Mouse (Mus musculus): ENCODE measurements around the gene Crisp4.

Crisp4 gene

DNA sequence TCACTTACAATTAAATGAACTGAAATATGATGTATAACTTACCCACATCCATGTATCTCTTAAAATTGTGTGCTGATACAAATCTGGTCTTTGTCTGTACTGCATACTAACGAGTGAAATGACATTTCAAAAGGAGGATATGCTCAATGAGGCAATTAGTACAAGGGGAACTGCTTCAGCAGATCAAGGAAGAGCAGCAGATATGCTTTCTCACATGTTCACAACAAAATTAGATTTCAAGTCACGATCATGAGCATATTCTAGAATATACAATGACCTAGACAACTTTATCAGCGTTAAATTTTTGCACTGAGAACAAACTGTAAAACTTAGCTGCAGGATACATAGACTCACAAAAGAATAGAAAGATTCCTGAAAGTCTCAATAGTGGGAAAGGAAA is at the start of gene Crisp4:
Gene Crisp4, minus strand, starts transcription at position 101 of the 400 bp plus-strand sequence.
- no peak for DNase-seq (ENCODE audit: low read depth in 1 of 2, low spot score in 2 of 2)

- DNase-seq (ENCODE audit: low read depth in 1 of 2, low spot score in 2 of 2), result no peak
These were observed 46.0 kb upstream of the Crisp4 start for GRCm38 (mm10) chr1:18191719-18192118.

DNA sequence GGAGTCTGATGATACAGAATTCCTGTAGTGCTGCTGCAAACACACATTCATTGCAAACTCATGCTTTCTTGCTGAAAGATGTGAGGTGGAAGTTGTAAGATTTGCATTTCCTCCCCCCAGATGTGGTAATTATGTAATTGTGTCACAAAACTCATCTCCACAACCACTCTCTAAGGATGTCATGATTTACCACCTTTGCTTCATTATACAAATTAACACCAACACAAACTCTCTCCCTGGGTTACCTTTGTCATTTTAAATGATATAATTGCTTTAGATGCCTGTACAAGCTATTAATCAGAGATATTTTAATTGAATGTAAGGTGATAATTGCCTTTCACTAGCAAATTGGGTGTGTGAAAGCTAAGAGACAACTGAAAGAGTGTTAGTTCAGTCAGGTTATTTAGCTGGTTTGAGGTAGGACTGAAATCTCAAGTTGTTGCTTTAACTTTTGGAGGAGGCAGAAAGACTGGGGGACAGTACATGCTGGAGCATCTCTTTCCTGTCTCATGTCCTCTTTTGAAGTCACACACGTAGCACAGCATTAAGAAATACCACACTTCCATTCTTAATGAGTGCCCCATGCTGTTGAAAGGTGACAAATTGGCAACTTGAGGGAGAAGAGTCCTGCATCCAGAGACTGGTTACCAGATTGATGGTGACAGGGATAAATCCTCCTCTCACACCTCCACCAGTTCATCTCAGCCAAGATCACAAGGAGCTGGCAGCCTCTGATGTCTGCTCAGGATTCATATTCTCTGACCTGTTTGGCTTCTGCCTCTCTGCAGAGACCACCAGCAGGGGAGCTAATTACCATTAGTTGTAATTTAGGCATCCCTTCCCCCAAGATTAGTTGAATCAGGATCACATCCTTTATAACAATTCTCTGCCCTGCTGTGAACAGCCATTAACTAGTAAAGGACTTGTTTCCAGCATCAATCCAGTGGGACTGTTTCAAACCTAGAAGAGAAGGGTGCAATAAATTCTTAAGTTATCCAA is 45.3 kb upstream of the Crisp4 start:
- no peak for DNase-seq (ENCODE audit: low read depth in 1 of 2, low spot score in 2 of 2)

- DNase-seq (ENCODE audit: low read depth in 1 of 2, low spot score in 2 of 2), result no peak
These were observed 35.5 kb upstream of the Crisp4 start for GRCm38 (mm10) chr1:18181167-18181566.

GRCm38 (mm10) chr1:18170573-18170972 is 24.9 kb upstream of the Crisp4 start:
- DNase-seq (ENCODE audit: low read depth in 1 of 2, low spot score in 2 of 2), result no peak

- DNase-seq (ENCODE audit: low read depth in 1 of 2, low spot score in 2 of 2), result no peak
These were observed 22.6 kb upstream of the Crisp4 start for GRCm38 (mm10) chr1:18168261-18168660.

GRCm38 (mm10) chr1:18159082-18159481 is 13.4 kb upstream of the Crisp4 start:
- no peak for DNase-seq (ENCODE audit: low read depth in 1 of 2, low spot score in 2 of 2)

DNA sequence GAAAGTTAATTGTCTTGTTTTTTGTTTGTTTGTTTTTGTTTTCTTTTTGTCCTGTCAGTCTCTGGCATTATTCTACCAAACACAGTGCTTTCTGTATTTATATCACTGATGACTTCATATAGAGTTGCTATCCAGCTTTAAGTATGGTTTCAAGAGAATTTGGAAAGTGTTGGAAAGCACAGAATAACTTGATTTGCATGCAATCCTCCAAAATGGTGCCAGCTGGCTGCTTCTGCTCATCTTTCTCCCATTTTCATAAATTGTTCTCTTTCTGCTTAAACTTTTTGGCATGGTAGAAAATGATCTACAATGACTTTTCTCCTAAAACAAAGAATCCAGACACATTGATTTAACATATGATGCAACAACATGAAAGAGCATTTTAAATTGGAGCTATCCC is 2.5 kb upstream of the Crisp4 start:
- no peak for DNase-seq (ENCODE audit: low read depth in 1 of 2, low spot score in 2 of 2)

DNA sequence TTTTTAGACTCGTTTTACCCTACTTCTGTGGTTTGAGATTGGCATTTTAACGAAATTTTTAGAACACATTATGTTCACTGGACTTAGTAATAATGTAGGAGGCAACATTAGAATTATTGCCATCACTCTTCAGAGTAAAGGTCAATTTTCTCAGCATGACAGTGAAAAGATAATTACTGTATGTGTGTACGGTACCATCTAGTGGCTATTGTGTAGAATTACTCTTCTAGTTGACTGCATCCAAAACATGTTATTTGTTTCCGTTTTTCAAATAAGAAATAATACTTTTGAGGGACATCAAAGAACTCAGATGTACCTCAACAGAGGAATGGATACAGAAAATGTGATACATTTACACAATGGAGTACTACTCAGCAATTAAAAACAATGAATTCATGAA is 14.0 kb downstream of the Crisp4 start:
- no peak for DNase-seq (ENCODE audit: low read depth in 1 of 2, low spot score in 2 of 2)

GRCm38 (mm10) chr1:18129983-18130382 is 15.7 kb downstream of the Crisp4 start:
- no peak for DNase-seq (ENCODE audit: low read depth in 1 of 2, low spot score in 2 of 2)

GRCm38 (mm10) chr1:18106720-18107355 is 38.9 kb downstream of the Crisp4 start:
- no peak for DNase-seq (ENCODE audit: low read depth in 1 of 2, low spot score in 2 of 2)

GRCm38 (mm10) chr1:18105866-18106529 is 39.7 kb downstream of the Crisp4 start:
- DNase-seq (ENCODE audit: low read depth in 1 of 2, low spot score in 2 of 2), result no peak

DNA sequence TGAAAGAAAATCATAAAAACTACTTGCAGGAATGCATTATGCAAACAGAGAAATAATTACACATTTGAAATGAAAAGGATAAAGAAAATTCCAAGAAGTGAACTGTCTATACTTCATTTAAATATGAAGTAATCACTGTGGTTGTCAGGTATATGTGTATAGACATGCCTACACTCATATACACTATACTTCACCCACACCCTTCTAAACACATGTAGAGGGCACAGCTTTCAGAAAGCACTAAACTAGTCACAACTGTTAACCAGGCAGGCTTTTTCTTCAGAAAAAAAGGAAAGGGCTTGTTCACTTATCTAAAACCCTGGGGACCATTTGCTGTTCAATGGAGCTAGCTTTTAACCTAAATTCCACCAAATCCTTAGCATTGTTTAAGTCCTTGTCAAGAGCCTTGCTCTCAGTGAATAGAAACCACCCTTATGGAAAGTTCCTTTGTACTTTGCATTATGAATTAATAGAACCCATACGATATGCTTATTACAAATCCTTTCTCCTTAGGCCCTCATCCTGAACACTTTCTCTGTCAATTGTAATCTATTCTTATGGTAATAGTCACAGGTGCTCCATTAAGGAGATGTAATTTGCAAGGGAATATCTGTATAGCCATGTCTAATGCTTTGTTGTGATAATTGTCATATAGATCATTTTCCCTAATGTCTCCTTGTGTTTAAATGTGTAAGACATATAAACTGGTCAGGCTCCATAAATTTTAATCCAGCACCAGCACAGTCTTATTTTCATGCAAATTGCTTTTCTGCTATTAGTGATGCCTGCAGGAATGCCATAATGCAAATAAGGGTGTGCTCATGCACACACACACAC is 40.5 kb downstream of the Crisp4 start:
- no peak for DNase-seq (ENCODE audit: low read depth in 1 of 2, low spot score in 2 of 2)
